In the genomic region with DNA sequence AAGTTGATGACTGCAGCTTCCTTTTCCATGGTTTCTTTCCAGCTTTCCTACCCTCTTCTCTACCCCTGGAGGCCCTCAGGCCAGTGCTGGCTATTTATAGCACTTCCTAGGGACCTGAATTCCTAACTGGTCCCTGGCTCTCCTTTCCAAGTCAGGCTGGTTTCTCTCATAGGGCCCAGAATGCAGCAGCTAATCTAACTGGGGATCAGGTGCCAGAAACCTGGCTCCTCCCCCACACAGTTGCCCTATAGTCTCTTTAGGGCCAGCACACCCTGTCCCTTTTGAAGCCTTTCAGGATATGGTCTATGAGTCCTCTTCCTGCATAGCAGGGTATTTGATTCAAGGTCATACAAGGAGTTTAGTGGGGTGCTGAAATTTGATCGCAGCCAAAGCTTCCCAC, we compare ENCODE assay signal across 10 mouse cellular contexts. TPM values are rescaled to one million over a fixed set of nuclear protein-coding genes. Genes with fewer than 3 reads are reported as not detected.
DNase-seq lines count a peak whose midpoint lies in the region; ATAC-seq and TF ChIP-seq lines count a peak whose summit lies in the region.
"Had no signal": no experiment of that assay in that cellular context is flagged by ENCODE, and none has a peak within 500 bp of the region (broad histone marks: within the 10 kb centered on the region; RNA-seq: fewer than 3 reads in every experiment).

No protein-coding gene starts in this region.

- no peak for TF ChIP-seq CTCF in ES-Bruce4 (IDR thresholded peaks at IDR 0.05; ENCODE audit: low read depth, low read length)
- TF ChIP-seq CTCF in kidney, postnatal 0 days (IDR thresholded peaks at IDR 0.05; ENCODE audit: low read depth) = no peak

- no peaks in the 10 kb centered on the region for H3K27me3 ChIP-seq in ES-Bruce4 (ENCODE audit: control insufficient read depth, insufficient read depth, low read length, poor library complexity, severe bottlenecking)
- H3K27me3 ChIP-seq in heart, embryonic 13.5 days (replicated peaks) = no peaks in the 10 kb centered on the region
- H3K27me3 ChIP-seq in kidney, postnatal 0 days (ENCODE audit: insufficient read depth, low read length) = no peaks in the 10 kb centered on the region

- H3K27ac ChIP-seq in ES-Bruce4 (ENCODE audit: insufficient read depth, low read length) = peak overlapping the region; percentile 24; the same call in 1 of the 2 replicates
- H3K27ac ChIP-seq in heart, embryonic 13.5 days (replicated peaks) = peak overlapping the region; percentile 96
- H3K27ac ChIP-seq in kidney, postnatal 0 days = peak overlapping the region; percentile 92

- no peaks in the 10 kb centered on the region for H3K9me3 ChIP-seq in ES-Bruce4 (replicated peaks; ENCODE audit: control insufficient read depth, insufficient read depth, low read length, poor library complexity, severe bottlenecking)
- 0 out of 2 replicates have a peak, but pooled peaks cover 2% of the 10 kb centered on the region for H3K9me3 ChIP-seq in heart, embryonic 13.5 days
- H3K9me3 ChIP-seq in kidney, postnatal 0 days (replicated peaks; ENCODE audit: low read length) = no peaks in the 10 kb centered on the region

- ATAC-seq in heart, embryonic 13.5 days (ENCODE audit: extremely low read depth, insufficient number of reproducible peaks, low FRiP score, low TSS enrichment) = 0 out of 2 replicates have a peak, but pooled peaks have one; percentile 10
- ATAC-seq in kidney, postnatal 0 days (replicated peaks; ENCODE audit: low FRiP score, low read depth) = peak; percentile 43
- ATAC-seq in inflammation-experienced regulatory T-cells, adult 6 months = no peak
- no peak for ATAC-seq in monocyte, adult 5-6 weeks (replicated peaks; ENCODE audit: insufficient number of reproducible peaks, low FRiP score, low TSS enrichment, poor library complexity, severe bottlenecking)

- H3K4me3 ChIP-seq in ES-Bruce4 (ENCODE audit: low read depth, low read length) = no peak overlapping the region
- H3K4me3 ChIP-seq in heart, embryonic 13.5 days = no peak overlapping the region
- H3K4me3 ChIP-seq in kidney, postnatal 0 days (replicated peaks; ENCODE audit: low read depth, low read length) = no peak overlapping the region

- TF ChIP-seq POLR2A in ES-Bruce4 (IDR thresholded peaks at IDR 0.05; ENCODE audit: insufficient read depth, low read length) = no peak

- H3K36me3 ChIP-seq in ES-Bruce4 (ENCODE audit: control insufficient read depth, insufficient read depth, low read length, poor library complexity, severe bottlenecking) = no peaks in the 10 kb centered on the region
- no peaks in the 10 kb centered on the region for H3K36me3 ChIP-seq in heart, embryonic 13.5 days
- H3K36me3 ChIP-seq in kidney, postnatal 0 days (ENCODE audit: insufficient read depth, low read length) = no peaks in the 10 kb centered on the region

- WGBS in heart, embryonic 13.5 days = 22% methylated on average over 1 of the region's 1 CpGs
- WGBS in kidney, postnatal 0 days = 18% methylated on average over 1 of the region's 1 CpGs

- DNase-seq in R1 (ENCODE audit: low read depth, low spot score) = peak; percentile 69
- DNase-seq in kidney, postnatal 0 days (ENCODE audit: low spot score) = peak; percentile 76
- no peak for DNase-seq in thymus, postnatal 14 days
- DNase-seq in frontal cortex, postnatal 14 days (ENCODE audit: low spot score in 2 of 2) = no peak
- DNase-seq: midbrain, embryonic 14.5 days had no signal

- H3K9ac ChIP-seq in ES-Bruce4 (ENCODE audit: low read depth, poor library complexity, severe bottlenecking) = no peak overlapping the region
- H3K9ac ChIP-seq in heart, embryonic 13.5 days = peak overlapping the region; percentile 53
- no peak overlapping the region for H3K9ac ChIP-seq in kidney, postnatal 0 days (ENCODE audit: low read depth, low read length)

- no peak for TF ChIP-seq EP300 in ES-Bruce4 (IDR thresholded peaks at IDR 0.05; ENCODE audit: insufficient read depth, low read depth, low read length)

- peaks cover 15% of the 10 kb centered on the region for H3K4me1 ChIP-seq in ES-Bruce4 (ENCODE audit: control insufficient read depth, insufficient read depth, low read length)
- peaks cover 67% of the 10 kb centered on the region for H3K4me1 ChIP-seq in heart, embryonic 13.5 days
- H3K4me1 ChIP-seq in kidney, postnatal 0 days (replicated peaks; ENCODE audit: insufficient read depth, low read length) = peaks cover 12% of the 10 kb centered on the region

- peak overlapping the region; percentile 29 for H3K4me2 ChIP-seq in heart, embryonic 13.5 days
- H3K4me2 ChIP-seq in kidney, postnatal 0 days (ENCODE audit: low read length) = no peak overlapping the region

RNA-seq across cellular contexts. Expression of a gene that starts 3.8 kb away (rescaled TPM):
- 4.7 and 5.8 TPM in 2 replicates for polyA plus RNA-seq in ES-Bruce4 (2011; ENCODE audit: insufficient read depth, insufficient read length, low read depth, missing spikeins)
- 182 and 204 TPM in 2 replicates for polyA plus RNA-seq in heart, embryonic 13.5 days (2015; fragmentation: Nextera tagmentation; extraction: Ambion mirVana)
- polyA plus RNA-seq in kidney, postnatal 0 days (2015; fragmentation: Nextera tagmentation; extraction: Ambion mirVana) = 0.80 and 0.93 TPM in 2 replicates
- polyA plus RNA-seq in inflammation-experienced regulatory T-cells, adult 6 months (2017; shearing (Covaris generic)) = 1 to 10 TPM; 1.8 to 5.7 (median 2.2) TPM
- 0.39 TPM in 1 of 3 replicates, not detected in the others for total RNA-seq in monocyte, adult 5-6 weeks (2017)
- polyA plus RNA-seq: liver, adult 2 months had no signal

RNA-seq across cellular contexts. Expression of a gene that starts 14.8 kb away (rescaled TPM):
- polyA plus RNA-seq in ES-Bruce4 (2011; ENCODE audit: insufficient read depth, insufficient read length, low read depth, missing spikeins) = 1.5 and 2.6 TPM in 2 replicates
- polyA plus RNA-seq in heart, embryonic 13.5 days (2015; fragmentation: Nextera tagmentation; extraction: Ambion mirVana) = 8.8 and 9.0 TPM in 2 replicates
- 0.62 and 1.2 TPM in 2 replicates for polyA plus RNA-seq in kidney, postnatal 0 days (2015; fragmentation: Nextera tagmentation; extraction: Ambion mirVana)
- not detected for polyA plus RNA-seq in inflammation-experienced regulatory T-cells, adult 6 months (2017; shearing (Covaris generic))
- 5.9 TPM in 1 of 3 replicates, not detected in the others for total RNA-seq in monocyte, adult 5-6 weeks (2017)
- total RNA-seq: liver, adult 2 months had no signal
- polyA plus RNA-seq: liver, adult 2 months had no signal

RNA-seq across cellular contexts. Expression of a gene that starts 18.2 kb away (rescaled TPM):
- 0.90 and 1.4 TPM in 2 replicates for polyA plus RNA-seq in ES-Bruce4 (2011; ENCODE audit: insufficient read depth, insufficient read length, low read depth, missing spikeins)
- 0.23 and 0.24 TPM in 2 replicates for polyA plus RNA-seq in heart, embryonic 13.5 days (2015; fragmentation: Nextera tagmentation; extraction: Ambion mirVana)
- 3.6 and 3.9 TPM in 2 replicates for polyA plus RNA-seq in kidney, postnatal 0 days (2015; fragmentation: Nextera tagmentation; extraction: Ambion mirVana)
- polyA plus RNA-seq in inflammation-experienced regulatory T-cells, adult 6 months (2017; shearing (Covaris generic)) = 10 to 100 TPM; 16.0 to 23.9 (median 16.7) TPM
- 0.95 to 2.9 TPM (median 2.3 TPM) in 3 replicates for total RNA-seq in monocyte, adult 5-6 weeks (2017)
- total RNA-seq: liver, adult 2 months had no signal

RNA-seq across cellular contexts. Expression of a gene that starts 26.7 kb away (rescaled TPM):
- polyA plus RNA-seq in ES-Bruce4 (2011; ENCODE audit: insufficient read depth, insufficient read length, low read depth, missing spikeins) = 76.1 and 87.3 TPM in 2 replicates
- 44.3 and 44.6 TPM in 2 replicates for polyA plus RNA-seq in heart, embryonic 13.5 days (2015; fragmentation: Nextera tagmentation; extraction: Ambion mirVana)
- polyA plus RNA-seq in kidney, postnatal 0 days (2015; fragmentation: Nextera tagmentation; extraction: Ambion mirVana) = 77.5 and 82.6 TPM in 2 replicates
- 100 to 1,000 TPM in 1 of 3 experiments, 10 to 100 TPM in 2; 85.8 to 107 (median 94.9) TPM for polyA plus RNA-seq in inflammation-experienced regulatory T-cells, adult 6 months (2017; shearing (Covaris generic))
- 106 to 120 TPM (median 118 TPM) in 3 replicates for total RNA-seq in monocyte, adult 5-6 weeks (2017)

RNA-seq across cellular contexts. Expression of a gene that starts 26.8 kb away (rescaled TPM):
- polyA plus RNA-seq in ES-Bruce4 (2011; ENCODE audit: insufficient read depth, insufficient read length, low read depth, missing spikeins) = 47.2 and 60.1 TPM in 2 replicates
- 9.9 and 10.5 TPM in 2 replicates for polyA plus RNA-seq in heart, embryonic 13.5 days (2015; fragmentation: Nextera tagmentation; extraction: Ambion mirVana)
- polyA plus RNA-seq in kidney, postnatal 0 days (2015; fragmentation: Nextera tagmentation; extraction: Ambion mirVana) = 8.0 and 8.1 TPM in 2 replicates
- polyA plus RNA-seq in inflammation-experienced regulatory T-cells, adult 6 months (2017; shearing (Covaris generic)) = 10 to 100 TPM in 2 of 3 experiments, 1 to 10 TPM in 1; 9.9 to 12.1 (median 11.2) TPM
- total RNA-seq in monocyte, adult 5-6 weeks (2017) = 23.0 to 41.0 TPM (median 25.3 TPM) in 3 replicates

Comparison
In these comparisons a context has a peak if more than half of its experiments do, and no peak if none do; other contexts are left out.
1. H3K27ac ChIP-seq: peak in every context shown above with its lines; median percentile 96 in heart, embryonic 13.5 days; 92 in kidney, postnatal 0 days; 24 in ES-Bruce4.
2. DNase-seq: peak in R1 (single experiment) and kidney, postnatal 0 days (single experiment); none in thymus, postnatal 14 days (single experiment) and frontal cortex, postnatal 14 days (0 of 2).
3. ATAC-seq: peak in heart, embryonic 13.5 days (single experiment) and kidney, postnatal 0 days (single experiment); none in inflammation-experienced regulatory T-cells, adult 6 months (single experiment) and monocyte, adult 5-6 weeks (single experiment).
4. RNA of a gene that starts 3.8 kb away (polyA plus RNA-seq): 182 to 204 TPM in heart, embryonic 13.5 days; 4.7 to 5.8 TPM in ES-Bruce4, 1.8 to 5.7 TPM in inflammation-experienced regulatory T-cells, adult 6 months and 0.80 to 0.93 TPM in kidney, postnatal 0 days; every median in the first group is over 10 times any median in the second.